Mouse (Mus musculus) testis, postnatal 10 days (tissue): ENCODE results near the gene 4930523C07Rik.

ENCODE experiments used
- DNase-seq: peaks from one replicate; pipeline ENCODE4 v3.0.0; 2021; ENCODE audit warnings: low spot score

4930523C07Rik gene

DNA sequence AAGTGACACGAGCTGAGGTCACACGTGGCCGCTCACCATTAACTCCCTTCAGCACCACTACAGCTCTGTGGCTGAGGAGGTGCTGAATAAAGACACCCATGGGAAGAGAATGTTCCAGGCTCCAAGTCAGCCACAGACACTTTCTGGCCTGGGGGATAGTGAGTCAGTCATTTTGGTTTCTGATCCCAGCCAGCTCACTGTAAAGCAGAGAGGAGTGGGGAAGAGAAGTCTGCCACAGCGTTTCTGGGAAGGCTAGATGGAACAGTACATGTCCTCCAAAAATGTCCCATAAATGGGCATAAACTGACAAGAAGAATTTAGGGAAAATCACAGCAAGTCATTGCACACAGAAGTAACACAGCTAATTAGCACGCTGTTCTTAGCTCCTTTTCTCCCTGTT lies 56.8 kb downstream of the 4930523C07Rik start:
- DNase-seq, result no peak

DNA sequence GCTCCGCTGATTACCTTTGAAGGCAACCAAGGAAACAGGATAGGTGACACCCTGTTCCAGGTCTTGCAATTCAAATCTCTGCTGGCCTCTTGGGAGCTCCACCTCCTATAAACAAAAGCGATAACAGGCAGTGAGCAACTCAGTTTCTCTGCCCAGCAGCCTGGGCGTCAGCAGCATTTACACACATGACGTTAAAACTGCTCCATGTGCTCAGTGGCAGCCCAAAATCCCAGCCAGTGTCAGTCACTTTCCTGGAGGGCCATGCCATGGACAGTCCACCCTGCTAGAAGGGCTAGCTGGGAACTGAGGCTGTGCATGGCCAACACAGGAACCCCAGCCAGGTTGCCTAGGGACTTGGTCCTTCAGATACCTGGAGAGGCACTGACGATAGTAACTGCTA lies 61.2 kb downstream of the 4930523C07Rik start:
- DNase-seq, result no peak

DNA sequence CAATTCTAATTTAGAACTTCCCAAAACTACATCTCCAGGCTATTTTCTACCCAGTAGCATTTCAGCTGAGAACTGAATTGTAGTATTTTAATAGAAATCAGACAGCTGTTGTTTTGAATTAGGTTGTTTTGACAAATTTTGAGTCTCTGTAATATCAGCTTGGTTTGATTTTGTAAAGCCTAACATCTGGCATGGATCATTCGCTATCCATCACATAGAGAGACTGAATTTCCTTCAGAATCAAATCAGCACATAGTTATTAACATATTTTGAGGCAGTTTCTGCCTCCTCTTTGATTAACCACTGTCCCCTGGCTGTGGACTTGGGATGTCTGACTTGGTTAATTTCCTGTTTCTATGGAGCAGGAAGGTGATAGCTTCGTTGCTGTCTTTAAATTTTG lies 64.4 kb downstream of the 4930523C07Rik start:
- DNase-seq, result no peak

DNA sequence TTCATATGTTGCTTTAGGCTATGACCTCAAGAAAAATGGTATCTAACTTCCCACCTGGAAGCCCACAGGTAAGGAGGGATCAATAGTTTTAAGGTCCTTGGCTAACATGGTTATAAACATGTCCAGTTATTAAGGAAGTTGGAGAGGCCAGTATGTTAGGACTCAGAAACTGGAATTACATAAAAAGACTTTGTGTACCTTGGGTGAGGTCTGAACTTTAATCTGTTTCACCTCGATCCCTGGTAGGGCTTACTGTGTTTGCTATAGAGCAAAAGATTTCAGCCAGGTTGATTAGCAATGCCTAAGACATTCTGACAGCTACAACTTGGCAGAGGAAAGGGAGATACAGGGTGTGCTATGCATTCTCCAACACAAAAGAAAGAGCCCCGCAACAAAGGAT lies 79.8 kb downstream of the 4930523C07Rik start:
- no peak for DNase-seq
